Mouse (Mus musculus) layer of hippocampus, postnatal 25 days (tissue): ENCODE results near the gene Rpgrip1l. TPM values are rescaled to one million over a fixed set of nuclear protein-coding genes. Genes with fewer than 3 reads are reported as not detected.

Source experiments
- DNase-seq, 2 experiments: peaks; one replicate each; pipeline ENCODE4 v3.0.0; 2022; ENCODE audit warnings: mixed read lengths in 2 of 2, low spot score in 1 of 2; ENCODE audit errors: extremely low spot score in 1 of 2
- total RNA-seq, 2 experiments: library from RNA; stranded (reverse); gene quantifications; 2 replicates each; pipeline ENCODE4 v1.2.3; 2021

The Rpgrip1l gene
- 10 to 100 TPM; 21.7 to 21.8 TPM for total RNA-seq

GRCm38 (mm10) chr8:91312835-91313832 lies at the start of gene Rpgrip1l, which contains the start of gene Fto:
Gene Rpgrip1l (minus strand): TSS chr8:91313262.
Gene Fto (plus strand): TSS chr8:91313525.
- peak; percentile 78 to 91 for DNase-seq

DNA sequence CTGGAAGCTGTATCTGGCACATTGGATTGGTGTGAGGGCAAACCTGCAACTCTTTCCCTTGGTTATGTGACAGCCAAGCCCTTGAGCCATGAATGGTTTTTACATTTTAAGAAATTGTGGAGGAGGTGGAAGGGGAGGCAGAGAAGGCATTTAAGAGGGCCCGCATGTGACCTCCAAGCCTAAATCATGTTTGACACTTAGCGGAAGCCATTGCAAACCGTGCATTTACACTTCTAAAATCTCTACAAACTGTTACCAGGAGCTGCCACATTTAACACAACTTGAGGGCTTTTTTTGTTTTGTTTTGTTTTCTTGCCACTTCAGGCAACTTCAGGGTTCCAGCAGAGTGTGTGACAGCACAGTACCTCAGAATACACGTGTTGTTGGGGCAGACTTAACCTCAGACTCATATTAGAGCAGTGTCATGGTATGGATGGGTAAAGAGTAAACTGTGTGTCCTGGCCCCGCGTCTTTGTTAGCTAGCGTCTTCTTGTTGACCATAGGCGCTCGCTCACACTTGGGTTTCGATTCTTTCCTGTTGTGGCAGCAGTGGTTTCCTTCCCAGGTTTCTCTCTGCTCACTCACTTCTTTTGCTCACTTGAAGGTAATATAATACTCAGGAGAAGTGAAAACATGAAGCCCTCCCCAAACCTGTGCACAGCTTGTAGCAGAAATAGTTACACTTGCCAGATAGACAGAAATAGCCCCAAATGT lies 47.7 kb upstream of the Rpgrip1l start:
- DNase-seq, result no peak

- no peak for DNase-seq
Observed at GRCm38 (mm10) chr8:91359511-91359910, 46.4 kb upstream of the Rpgrip1l start.

DNA sequence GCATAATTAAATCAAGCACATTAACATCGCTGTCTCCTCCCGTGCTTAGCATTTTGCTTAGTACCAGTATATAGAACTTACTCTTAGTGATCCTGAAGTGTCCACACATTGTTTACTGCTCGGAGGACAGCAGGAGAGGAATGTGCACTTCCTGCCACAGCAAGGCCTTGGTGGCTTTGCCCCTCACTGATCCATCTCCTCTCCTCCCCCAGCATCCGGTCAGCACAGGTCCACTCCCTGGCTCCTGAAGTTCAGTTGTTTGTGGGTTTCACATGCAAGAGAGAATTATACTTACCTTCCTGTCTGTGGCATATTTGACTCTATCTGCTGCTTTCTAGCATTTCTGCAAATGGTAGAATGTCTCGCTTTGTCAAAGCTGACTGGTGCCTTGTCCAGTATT lies 45.0 kb upstream of the Rpgrip1l start:
- no peak for DNase-seq

GRCm38 (mm10) chr8:91357493-91358014 lies 44.5 kb upstream of the Rpgrip1l start:
- no peak for DNase-seq

DNA sequence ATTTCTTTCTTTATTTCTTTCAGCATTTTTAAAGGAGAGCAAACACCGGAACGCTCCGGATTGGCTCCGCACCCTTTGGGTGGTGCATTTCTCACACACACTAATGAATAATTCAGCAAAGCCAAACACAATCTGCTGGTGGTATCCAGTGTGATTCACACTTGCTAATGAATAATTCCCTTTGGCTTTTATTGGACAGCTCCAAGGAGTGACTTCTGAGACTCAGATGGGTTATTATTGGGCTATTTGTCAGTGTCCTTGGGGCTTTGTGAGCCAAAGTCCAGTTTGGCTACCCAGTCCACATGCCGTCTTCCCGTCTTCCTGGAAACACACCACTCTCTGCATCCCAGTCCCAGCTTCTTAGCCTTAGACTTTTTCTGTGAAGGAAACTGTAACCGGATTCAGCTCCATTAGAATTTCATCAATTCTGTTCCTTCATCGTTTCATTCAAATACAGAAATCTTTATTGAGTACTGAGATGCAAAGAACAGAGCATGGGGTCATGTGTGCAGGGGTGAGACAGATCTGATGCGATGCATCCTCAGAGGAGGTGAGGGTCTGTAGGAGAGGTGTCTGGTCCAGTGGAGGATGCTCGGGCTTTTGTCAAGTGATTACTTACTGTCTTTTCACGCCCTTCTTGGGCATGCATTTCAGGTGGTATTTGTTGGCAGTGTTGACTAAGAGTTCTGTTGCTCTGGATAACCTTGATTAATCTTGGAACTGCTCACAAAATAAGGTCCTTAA lies 43.1 kb upstream of the Rpgrip1l start:
- no peak for DNase-seq

DNA sequence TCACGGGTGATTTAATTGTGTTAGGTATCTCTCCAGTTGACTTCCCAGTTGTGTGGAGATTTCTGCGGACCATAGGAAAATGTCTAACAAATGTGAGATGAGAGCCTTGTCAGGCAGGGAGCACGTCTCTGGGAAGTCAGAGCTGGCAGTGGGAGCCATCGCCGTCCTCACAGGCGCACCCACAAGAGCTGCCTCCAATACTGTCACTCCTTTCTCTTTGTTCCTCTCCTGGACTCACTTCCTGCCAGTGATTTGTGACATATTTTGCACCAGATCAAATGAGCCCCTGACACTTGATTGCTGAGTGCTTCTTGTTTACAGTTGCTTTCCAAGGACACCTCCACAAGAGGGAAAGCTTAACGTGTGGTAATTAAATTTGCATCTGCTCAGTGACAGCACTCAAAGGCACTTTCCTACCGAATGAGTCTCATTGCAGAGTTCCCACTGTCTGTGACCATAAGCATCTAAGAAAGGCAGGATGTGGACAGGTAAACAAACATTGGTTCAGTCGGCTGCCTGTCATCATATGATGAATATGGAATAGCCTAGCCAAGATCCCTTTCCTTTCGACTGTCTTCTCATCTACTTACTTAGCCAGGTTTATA lies 42.3 kb upstream of the Rpgrip1l start:
- no peak for DNase-seq

DNA sequence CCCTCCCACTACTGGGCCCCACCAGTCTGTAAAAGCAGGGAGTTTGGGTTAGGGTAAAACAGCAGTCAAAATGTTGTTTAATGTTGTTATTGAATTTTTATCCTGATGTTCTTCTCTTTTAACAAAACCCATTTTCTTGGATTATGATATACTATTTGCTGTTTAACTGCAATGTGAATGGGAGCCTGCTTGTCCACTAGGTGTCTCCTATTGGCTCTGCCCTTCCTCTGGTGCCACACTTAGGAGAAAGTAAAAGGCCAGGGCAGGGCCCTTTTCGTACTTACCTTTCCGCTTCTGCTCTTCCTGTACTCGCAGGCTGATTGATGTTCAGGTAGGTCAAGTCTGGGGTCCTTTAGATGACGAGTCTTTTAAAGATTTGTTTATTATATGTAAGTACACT lies 40.8 kb upstream of the Rpgrip1l start:
- no peak for DNase-seq

- DNase-seq, result no peak
Observed at GRCm38 (mm10) chr8:91353062-91353461, 40.0 kb upstream of the Rpgrip1l start.

- no peak for DNase-seq
Observed at GRCm38 (mm10) chr8:91352598-91352997, 39.5 kb upstream of the Rpgrip1l start.

DNA sequence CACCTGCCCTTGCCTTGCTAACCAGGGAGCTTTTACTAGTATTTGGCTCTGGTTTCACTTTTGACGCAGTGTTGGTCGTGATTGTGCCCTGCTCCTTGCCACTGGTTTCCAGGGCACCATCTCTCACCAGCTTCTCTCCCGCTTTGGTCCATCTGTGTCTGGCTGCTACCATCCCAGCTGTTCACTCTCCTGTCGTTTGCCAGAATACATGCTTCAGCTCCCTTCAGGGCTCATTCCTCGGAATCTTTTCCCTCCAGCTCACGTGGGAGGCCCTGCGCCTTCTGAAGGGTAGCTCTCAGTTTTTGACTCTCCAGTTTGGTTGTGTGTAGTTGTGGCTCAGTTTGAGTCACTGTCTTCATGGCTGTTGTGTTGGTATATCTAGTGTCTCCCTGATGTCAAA lies 37.6 kb upstream of the Rpgrip1l start:
- DNase-seq, result no peak

- DNase-seq, result no peak
Observed at GRCm38 (mm10) chr8:91349816-91350215, 36.8 kb upstream of the Rpgrip1l start.

GRCm38 (mm10) chr8:91347595-91347994 lies 34.5 kb upstream of the Rpgrip1l start:
- no peak for DNase-seq

DNA sequence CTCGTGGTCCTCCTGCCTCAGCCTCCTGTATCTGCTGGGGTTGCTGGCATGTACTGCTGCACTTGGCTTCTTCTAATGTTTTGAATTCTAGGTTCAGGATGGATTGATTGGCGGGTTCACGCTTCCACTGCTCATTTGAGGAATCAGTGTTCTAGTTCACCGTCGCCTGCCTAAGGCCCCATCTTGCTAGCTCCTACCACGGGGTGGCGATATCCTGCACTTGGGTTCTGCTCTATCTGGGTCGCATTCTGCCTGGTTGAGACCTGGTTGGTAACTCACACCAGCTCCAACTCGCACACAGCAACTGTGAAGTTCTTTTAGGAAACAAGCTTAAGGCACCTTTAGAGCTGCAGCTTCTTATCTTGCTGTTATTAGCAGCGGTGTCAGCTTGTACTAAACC lies 34.1 kb upstream of the Rpgrip1l start:
- DNase-seq, result no peak

DNA sequence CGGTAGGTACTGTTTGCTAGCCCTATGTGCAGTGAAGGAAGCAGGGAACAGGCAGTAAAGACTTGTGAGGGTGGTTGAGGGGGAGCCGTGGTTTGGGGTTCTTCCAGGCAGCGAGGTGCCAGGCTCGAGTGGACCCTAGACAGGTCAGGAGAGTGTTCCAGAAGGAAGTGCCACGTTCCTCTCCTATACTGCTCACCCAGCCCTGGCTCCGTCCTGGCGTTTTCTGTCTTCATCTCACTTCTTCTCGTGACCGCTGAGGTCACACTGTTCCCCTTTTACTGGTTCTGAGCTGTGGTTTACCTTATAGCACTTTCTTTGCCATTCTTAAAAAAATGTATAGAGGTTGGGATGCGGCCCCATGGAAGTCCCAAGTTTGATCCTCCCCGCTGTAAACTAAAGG lies 31.6 kb upstream of the Rpgrip1l start:
- no peak for DNase-seq

DNA sequence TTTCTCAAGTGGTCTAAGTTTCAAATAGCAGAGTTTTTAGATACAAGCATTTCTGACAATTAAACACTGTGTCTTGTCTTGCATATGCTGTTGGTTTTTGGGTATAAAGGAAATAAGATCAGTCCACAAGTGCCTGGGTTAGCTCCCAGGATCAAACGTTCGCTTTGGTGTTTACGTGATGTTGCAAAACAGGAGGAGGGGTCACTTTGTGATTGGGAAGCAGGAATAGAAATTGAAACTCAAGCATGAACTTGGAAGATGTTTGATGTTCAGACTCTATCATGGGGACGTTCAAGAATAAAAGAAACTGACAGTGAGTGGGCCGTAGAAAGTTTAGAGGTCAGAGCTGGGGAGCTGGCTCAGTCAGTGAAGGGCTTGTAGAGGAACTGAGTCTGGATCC lies 29.7 kb upstream of the Rpgrip1l start:
- no peak for DNase-seq

- DNase-seq, result no peak
Observed at GRCm38 (mm10) chr8:91342196-91342595, 29.1 kb upstream of the Rpgrip1l start.

DNA sequence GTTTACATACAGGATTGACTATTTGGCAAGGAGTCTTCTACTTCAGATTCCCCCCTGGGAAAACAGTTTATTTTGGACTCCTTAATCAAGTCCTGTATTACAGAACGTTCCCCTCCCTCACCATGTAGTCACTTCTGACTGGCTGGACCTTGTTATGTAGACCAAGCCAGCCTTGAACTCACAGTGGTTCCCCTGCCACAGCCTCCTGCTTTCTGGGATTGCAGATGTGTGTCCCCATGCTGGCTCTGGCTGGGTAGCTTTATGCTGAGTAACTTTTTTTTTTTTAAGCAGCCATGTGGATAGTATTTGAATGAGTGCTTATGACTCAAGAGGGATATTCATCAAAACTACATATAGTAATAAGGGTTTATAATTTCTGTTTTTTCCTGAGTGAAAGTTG lies 27.7 kb upstream of the Rpgrip1l start:
- no peak for DNase-seq

DNA sequence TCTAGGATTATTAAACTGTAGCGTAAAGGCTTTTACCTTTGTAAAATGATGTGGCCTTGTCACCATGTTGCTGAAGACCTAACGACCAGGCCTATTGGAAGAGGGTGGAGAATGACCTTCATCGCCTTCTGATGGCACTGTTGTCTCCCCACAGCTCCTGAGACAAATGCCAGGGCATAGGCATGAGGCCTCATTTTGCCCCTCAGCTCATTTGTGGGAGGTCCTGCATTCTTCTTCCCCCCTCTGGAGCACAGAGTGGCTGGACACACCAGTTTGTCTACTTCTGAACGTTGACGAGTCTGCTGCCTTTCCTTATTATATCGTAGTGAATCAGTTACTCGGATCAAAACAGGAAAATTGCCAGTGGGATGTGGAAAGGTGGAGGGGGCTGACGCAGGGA lies 26.6 kb upstream of the Rpgrip1l start:
- DNase-seq, result no peak
